Mouse (Mus musculus): ENCODE results near the gene St6galnac4.
A peak's percentile ranks its signal among the peaks of the same experiment; 100 is the strongest.

Gene St6galnac4

DNA sequence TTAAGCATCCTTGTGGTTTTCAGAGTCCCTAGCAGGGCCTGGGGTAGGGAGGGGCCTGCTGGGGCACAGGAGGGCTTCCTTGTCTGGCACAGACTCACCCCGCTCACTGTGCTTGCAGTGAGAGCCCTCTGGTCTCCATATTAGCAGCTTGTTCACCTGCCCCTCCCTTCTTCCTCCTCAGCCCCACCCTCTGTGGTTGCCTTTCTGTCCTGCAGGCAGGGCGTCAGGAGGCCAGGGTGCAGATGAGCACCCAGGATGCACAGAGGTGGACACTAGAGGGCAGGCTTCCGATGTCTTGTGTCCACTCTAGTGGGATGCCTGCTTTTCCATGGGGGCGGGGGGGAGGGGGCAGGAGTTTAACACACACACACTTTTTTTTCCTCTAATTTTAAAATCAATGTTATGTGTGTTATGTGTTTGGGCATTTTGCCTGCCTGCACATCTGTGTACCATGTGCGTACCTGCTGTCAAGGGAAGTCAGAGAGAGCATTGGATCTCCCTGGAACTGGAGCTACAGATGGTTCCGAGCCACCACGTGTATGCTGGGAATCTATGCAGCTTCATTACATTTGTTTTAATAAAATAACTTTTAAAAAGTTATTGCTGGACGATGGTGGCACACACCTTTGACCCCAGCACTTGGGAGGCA lies 14.6 kb downstream of the St6galnac4 start:
- no peak for DNase-seq (ENCODE audit: low spot score)

DNA sequence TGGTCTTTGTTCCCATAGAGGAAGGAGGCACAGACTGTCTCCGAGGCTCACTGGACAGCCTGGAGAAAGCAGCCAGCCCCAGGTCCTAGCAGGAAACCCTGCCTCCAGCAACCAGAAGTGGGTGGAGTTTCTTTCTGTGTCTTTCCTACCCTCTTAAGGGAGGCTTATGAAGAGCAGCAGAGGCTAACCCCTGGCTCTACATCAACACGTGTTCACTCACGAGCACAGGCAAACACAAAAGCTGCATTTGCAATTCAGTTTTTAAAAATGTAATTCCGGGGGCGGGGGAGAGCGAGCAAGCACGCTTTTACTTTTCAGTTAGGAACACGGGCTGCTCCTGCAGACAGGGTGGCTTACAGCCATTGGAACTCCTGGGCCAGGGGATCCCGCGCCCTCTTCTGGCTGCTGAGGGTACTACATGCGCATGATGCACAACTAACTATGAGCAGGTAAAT lies 15.7 kb downstream of the St6galnac4 start:
- peak; percentile 87 for DNase-seq (ENCODE audit: low spot score)

DNA sequence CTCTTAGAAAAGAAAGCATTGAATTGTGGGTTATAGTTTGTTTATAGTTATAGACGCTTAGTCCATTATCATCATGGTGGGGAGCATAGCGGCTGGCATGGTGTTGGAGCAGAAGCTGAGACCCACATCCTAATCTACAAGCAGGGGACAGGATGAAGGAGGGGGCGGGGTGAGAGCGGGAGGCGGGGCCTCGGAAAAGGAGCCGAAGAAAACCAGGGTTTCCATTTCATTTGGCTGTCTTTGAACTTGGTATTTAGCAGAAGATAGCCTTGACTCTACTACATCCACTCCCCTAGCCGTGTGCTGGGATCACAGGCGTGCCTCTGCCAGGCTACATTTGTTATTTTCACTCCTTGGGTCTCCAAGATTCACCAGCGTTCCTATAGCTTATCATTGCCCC lies 17.7 kb downstream of the St6galnac4 start:
- DNase-seq (ENCODE audit: low spot score), result no peak

DNA sequence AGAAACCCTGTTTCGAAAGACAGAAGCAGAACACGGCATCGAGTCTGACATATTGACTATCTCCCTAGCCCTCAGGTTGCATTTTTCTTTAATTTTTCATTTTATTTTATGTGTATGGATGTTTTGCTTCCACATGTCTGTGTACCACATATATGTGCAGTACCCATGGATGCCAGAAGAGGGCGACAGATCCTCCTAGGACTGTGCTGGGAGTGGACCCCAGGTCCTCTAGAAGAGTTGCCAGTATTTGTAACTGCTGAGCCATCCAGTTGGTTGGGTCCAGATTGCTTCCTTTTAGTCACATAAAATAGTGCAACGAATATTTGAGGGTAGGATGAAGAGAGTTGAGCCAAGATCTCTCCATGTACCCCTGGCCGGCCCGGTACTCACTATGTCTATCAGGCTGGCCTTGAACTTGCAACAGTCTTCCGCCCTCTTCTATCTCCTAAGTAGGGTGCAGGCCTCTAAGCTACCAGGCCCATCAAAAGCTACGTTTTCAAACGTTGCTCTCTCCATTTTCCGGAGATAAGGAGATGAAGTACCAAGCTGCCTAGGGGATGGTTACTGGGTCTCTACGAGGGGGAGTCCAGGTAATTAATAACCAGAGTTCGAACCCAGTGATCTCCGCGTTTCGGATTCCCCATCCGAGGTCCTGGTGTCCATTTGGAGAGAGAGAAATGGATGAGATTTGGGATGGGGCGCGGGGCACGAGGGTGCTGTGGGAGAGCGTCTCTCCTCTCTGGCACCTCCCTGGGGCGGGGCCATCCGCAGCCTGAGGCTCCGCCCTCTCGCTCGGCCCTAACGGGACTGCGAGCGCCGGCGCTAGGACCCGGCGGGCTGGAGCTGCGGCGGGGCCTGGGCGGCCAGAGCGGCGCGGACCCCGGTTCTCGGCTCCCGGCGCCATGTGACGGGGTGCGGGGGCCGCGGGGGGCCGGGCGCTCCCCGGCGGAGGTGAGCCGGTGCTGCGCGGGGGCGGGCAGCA lies 19.6 kb downstream of the St6galnac4 start:
- DNase-seq (ENCODE audit: low spot score), result peak; percentile 78

DNA sequence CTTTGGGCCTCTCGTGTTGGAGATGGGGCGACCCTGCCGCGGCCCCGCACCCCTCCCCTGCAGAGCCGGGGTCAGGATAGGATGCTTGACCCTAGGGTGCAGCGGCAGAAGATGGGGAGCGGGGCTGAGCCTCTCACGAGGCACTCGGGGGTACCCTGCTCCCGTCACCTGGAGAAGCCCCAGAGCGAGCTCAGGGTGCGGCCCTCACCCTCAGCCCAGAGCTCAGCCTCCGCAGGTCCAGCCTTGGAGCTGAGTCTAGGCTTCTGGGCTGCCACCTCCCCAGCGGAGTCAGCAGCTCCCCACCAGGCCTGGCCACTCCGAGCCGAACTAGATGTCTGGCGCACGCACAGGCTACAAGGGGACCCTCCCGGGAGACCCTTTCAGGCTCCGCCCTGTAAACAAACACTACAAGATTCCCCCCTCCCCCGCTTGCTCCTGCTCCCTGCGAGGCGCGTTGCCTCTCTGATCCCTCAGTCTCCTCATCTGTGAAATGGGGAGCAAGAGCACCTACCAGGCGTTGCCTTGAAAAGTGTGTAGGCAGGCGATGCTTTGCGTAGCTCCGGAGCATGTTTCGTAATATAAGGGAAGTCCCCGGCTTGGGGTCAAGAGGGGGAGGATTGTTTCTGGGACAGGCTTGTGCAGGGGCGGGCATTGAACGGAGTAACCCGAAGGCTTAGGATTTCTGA lies 20.5 kb downstream of the St6galnac4 start:
- DNase-seq (ENCODE audit: low spot score), result no peak

DNA sequence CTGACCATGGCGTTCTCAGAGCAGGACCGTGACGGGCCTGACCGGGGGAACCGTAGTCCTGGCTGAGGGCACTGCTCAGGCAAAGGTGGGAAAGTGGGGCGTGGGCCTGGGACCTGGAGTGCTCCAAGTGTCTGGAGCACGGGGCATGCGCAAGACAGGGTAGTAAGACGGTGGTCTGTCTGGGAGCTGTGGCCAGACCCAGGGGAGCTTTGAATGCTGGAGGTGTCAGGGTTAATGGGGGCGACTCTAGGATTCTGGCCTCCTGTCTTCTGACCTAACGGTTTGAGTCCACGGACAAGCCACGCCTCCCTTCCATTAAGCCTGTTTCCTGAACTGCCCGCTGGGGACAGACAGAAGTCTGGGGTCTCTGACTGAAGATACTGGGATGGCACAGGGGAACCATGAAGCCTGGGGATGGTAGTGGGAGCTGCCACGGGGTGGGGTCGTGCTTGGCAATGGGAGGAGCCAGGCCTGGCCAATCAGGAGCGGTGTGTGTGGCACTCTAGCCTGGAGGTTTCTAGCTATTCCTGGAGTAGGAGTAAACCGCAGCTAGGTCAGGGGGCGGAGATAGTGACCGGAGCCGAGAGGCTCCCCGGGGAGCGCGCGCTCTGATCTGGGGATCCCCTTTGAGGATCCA lies 21.4 kb downstream of the St6galnac4 start:
- DNase-seq (ENCODE audit: low spot score), result peak; percentile 53

DNA sequence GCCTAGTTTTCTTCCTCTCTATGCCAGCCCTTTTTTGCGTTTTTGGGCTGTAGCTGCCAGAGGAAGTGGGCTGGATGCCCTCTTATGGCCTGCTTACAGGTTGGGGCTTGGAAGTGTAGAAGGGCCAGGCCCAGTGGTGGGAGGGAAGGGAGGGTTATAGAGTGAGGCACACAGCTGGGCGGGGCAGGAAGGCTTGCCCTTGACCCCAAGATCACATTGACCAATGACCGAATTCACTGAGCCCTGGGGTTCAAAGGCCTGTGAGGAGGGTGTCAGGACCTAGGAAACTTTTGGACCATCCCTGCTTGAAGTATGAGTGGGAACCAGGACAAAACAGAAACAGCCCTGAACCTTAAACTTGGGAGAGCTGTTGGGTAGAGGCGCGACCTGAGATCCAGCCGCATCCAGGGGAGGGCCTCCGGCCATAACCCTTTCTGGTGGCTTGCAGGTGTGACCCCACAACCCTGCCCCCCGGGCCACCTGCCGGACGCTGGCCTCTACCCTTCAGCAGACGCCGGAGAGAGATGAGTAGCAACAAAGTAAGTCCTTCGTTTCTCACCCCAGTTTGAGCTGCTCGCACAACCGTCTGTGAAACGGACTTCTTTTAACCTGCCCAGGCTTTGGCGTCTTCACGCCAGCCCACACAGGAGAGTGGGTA lies 22.0 kb downstream of the St6galnac4 start:
- DNase-seq (ENCODE audit: low spot score), result no peak

DNA sequence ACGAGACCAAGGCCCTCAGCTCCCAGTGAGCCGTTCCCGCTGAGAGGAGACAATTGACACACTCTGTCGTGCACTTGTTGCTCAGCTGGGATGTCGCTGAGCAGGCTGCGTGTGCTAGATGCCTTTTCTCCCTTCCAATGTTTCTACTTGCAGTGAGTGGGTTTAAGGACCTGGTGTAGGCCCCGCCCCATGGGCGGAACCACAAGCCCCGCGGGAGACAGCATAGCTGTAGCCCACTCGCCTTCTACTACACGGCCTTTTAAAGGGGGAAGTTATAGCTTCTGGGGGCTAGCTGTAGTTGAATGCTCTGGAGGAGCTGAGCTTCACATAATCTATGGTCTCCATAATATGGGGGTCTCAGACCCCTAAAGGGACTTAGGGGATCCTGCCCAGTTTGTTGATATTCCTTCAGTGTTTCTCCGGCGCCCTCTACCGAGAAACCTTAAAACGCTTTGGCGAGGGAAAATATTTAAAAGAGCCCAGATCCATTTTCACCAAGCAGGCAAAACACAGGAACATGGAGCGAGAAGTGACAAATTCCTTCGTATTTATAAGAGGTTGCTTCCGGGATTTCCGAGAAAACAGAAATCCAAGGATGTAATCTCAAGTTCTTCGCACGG lies 23.8 kb downstream of the St6galnac4 start:
- no peak for DNase-seq (ENCODE audit: low spot score)

DNA sequence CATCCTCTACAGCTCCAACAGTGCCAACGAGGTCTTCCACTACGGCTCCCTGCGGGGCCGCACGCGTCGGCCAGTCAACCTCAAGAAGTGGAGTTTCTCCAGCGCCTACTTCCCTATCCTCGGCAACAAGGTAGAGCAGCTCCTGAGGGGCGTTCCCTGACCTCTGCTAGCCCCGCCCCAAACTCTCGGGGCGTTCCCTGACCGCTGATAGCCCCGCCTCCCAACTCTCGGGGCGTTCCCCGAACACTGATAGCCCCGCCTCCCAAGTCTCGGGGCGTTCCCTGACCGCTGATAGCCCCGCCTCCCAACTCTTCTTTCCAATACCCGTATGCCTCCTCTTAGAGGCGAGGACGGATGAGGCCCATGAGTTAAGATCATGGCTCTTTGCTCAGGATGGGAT lies 25.4 kb downstream of the St6galnac4 start:
- no peak for DNase-seq (ENCODE audit: low spot score)

DNA sequence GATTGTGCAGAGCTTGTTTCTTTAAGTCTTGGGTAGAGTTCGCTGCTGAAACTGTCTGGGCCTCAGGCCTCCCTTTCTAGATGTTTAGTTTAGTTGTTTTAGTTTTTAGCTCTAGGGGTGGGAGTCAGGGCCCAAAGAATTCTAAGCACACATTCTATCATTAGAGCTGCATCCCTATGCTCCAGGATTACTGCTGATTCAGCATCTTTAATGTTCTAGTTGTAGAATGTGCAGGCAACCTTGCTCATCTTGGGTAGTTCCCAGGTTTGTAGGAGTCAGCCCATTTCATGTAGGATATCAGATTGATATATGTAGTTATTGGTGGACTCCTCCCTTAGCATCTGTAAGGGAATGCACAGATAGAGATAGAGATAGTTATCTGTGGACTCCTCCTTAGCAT lies 30.2 kb downstream of the St6galnac4 start:
- no peak for DNase-seq (ENCODE audit: low spot score)

DNA sequence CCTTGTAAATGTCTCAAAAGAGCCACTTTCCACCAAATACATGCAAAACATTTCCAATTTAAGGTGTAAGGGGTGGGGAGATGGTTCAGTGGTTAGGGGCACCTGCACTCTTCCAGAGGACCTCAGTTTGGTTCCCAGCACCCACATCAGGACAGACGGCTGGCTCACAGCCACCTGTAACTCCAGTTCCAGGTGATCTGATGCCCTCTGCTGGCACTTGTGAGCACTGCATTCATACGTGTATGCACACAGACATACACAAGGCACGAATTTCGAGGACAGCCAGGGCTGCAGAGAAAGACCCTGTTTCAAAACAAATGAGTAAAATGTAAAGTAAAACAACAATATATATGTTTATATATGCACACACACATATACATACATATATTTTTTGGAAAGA lies 30.7 kb downstream of the St6galnac4 start:
- no peak for DNase-seq (ENCODE audit: low spot score)

DNA sequence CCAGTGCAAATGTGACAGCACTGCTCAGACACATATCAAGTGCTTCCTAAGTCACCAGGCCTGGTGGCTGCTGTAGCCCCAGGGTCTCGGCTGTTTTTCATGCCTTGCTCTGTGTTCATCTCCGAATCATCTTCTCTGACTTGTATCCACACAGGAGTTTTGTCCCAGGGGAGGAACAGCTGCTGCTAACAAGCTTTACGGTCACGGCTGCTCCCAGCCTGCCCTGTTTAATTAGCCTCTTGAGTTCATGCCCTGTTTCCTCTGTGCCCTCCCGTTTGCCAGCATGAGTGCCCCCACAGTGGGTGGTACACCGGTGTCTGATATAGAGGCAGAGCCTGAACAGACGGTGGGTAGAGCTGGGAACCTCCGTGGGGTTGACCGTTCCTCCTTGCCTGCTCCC lies 31.2 kb downstream of the St6galnac4 start:
- DNase-seq (ENCODE audit: low spot score), result no peak

DNA sequence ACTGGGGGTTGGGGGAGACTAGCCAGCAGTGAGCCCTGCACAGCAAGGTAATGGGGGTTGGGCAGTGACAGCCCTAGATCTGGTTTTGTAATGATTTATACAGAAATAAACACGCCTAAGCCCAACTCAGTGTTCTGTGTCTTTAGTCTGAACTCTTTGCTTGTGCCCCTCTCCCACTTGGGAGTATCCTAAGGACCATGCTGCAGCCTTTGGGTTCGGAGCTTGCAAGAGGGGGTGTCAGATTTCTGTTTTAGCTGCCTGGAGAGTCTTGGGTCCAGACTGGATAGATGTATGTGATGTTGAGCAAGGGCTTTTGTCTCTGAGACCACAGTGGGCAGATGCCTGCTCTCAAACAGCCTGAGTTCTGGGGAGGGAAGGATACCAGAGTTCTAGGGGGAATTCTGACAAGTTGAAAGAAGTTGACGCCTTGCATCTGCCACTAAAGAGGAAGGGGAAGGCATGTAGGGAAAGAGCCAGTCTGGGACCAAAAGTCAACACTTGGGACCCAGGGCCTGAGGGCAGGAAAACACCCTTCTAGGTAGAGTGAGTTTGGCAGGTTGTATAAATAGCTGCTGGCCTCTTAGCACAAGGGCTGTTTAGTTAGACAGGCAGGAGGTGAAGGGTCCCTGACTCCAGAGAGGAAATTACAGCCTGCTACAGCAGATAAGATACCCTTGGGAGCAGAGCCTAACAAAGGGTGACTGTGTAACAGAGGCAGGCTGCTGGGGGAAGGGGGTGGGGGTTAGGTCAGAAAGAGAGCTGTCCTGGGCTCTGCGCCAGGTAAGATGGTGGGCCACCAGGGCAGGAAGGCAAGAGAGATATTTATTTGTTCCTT lies 34.0 kb downstream of the St6galnac4 start:
- no peak for DNase-seq (ENCODE audit: low spot score)

DNA sequence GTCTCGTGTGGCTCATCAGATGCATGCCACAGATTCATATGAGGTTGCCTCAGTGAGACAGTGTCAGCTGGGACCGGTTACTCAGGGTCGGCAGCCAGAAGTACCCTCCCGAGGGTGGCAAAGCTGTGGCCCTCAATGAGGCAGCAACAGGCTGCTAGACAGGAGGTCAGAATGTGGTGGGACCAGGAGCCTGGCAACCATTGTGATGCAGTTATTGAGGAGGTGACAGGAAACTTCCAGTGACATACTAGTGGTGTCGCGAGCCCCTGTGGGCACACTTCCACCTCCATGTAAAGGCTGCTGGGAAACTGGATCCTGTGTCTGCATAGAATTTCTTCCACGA lies 34.6 kb downstream of the St6galnac4 start, which contains the start of gene Ak1:
Ak1 (plus strand) TSS at position 242 of the 343 bp plus-strand sequence.
- no peak for DNase-seq (ENCODE audit: low spot score)

DNA sequence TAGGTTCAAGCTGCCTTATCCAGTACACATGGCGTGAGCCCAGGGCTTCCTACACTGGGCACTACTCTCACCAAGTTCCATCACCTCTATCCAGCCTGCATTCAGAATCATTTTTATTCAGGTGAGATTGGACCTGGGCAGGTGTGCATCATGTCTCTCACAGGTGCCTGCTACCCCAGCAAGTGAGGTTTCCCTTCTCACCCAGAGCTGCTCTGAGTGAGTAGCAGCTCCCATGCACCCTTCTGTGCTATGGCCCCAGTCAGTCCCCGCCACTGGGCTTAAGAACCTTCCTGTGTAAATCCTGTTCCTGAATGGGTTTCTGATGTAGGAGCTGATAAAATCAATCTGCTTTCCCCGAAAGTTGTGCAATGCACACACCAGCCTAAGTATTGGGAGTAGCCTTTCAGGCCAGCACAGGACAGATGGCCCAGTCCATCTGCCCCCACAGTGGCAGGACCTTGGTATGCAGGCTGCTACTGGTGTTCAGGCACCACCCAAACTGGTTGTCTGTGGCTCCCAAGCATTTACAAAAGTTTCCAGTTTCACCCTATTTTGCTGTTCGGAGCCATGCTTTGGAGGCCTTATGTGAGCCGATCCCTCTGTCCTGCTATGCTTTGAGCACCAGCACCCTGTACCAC lies 37.3 kb downstream of the St6galnac4 start:
- no peak for DNase-seq (ENCODE audit: low spot score)

DNA sequence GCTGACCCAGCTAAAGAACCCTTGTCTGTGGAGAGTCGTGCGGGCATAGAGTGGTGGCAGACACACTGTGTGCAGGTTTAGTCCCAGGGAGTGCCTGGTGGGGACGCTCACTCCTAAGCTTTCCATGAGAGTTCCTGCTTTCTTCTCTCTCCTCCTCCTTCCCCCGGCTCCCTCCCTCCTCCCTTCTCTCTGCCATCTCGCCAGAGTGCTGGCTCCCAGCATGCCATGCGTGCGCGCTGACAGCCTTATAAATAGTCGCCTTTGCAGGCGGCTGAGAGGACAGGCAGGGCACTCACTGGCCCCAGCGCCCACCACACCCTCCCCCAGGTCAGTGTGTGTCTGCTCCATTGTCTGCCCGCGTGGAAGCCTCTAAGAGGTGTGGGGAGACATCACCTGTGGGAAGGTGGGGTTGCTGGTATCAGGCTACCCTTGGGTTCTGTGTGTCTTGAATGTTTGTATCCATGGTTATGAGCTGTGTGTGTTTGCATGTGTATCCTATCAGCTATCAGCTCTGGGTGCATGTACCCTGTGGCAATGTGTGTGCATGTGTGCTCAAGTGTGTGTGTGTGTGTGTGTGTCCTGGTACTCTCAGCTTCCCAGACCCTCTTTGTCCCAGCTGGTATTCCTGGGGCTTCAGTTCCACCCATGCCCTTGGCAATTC lies 38.4 kb downstream of the St6galnac4 start:
- DNase-seq (ENCODE audit: low spot score), result peak; percentile 50

DNA sequence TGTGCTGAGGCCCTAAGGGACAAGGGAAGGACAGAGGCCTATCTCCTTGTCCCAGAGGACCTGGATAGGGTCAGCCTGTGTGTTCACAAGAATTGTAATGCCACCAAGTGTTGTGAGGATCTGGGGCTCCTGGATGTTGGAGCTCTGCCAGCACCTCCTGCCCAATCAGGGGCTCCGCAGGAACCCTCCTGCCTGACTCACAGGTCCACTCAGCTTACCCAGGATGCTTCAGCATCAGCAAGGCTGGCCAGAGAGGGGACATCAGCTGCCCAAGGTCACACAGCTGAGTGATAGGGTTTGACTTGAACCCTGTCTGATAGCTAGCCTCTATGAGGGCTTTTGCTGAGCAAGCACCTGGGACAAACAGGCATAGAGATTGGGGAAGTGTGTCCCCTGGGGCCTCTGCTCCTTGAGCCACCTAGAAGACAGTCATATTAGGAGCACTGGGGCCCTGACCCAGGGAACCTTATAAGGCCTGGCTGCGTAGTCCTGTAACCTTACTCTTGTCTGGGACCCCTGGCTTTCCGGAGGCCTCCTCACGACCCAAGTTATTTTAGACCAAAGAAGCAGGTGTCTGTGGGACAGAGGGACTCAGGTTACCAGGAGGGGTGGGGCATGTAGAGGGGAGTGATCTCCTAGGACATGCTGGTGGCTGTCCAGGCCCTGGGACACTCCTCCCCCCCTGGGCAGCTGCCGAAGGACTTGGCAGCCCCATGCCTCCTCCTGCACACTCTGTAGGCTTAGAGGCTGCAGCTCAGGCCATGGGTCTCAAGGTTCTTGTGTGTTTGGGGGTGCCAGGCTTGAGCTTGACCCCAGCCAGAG lies 39.2 kb downstream of the St6galnac4 start:
- DNase-seq (ENCODE audit: low spot score), result no peak

All from urinary bladder, postnatal 25 days (tissue).